8 mouse cellular contexts compared by ENCODE assay signal in genomic region chr14:56571310-56572093, GRCm38 (mm10). TPM values are rescaled to one million over a fixed set of nuclear protein-coding genes. Genes with fewer than 3 reads are reported as not detected.
A peak's percentile ranks its signal among the peaks of the same experiment; 100 is the strongest.
DNase-seq lines count a peak whose midpoint lies in the region; ATAC-seq and TF ChIP-seq lines count a peak whose summit lies in the region.

No protein-coding gene starts in this region.

- peak; percentile 89 for DNase-seq in MEL-GATA-1-ER (ENCODE audit: extremely low read depth, low read depth)
- DNase-seq in cerebellum, adult 8-10 months, result peak; percentile 94
- DNase-seq in forelimb bud, embryonic 11.5 days (ENCODE audit: low read depth, low spot score), result peak; percentile 97
- peak; percentile 98 for DNase-seq in hindbrain, embryonic 10.5 days (ENCODE audit: low spot score)
- peak; percentile 97 for DNase-seq in layer of hippocampus, adult 9-11 months
- DNase-seq in lung, postnatal 0 days (ENCODE audit: low spot score), result peak; percentile 98
- DNase-seq in ovary, postnatal 14 days (ENCODE audit: low spot score), result peak; percentile 88
- peak; percentile 95 for DNase-seq in thymus, postnatal 14 days

- peak overlapping the region; percentile 87 for H3K4me2 ChIP-seq in lung, postnatal 0 days (replicated peaks; ENCODE audit: low read depth, low read length)

- H3K36me3 ChIP-seq in hindbrain, embryonic 10.5 days, result peaks cover 4% of the 10 kb centered on the region
- no peaks in the 10 kb centered on the region for H3K36me3 ChIP-seq in lung, postnatal 0 days (ENCODE audit: insufficient read depth, low read length)

- H3K9me3 ChIP-seq in hindbrain, embryonic 10.5 days, result no peaks in the 10 kb centered on the region
- no peaks in the 10 kb centered on the region for H3K9me3 ChIP-seq in lung, postnatal 0 days (ENCODE audit: low read length)

- H3K4me1 ChIP-seq in hindbrain, embryonic 10.5 days (replicated peaks), result peaks cover 30% of the 10 kb centered on the region
- H3K4me1 ChIP-seq in lung, postnatal 0 days (ENCODE audit: insufficient read depth, low read depth, low read length), result peaks cover 4% of the 10 kb centered on the region; the same call in 1 of the 2 replicates

- no peak for TF ChIP-seq CTCF in lung, postnatal 0 days (IDR thresholded peaks at IDR 0.05)

- peak overlapping the region; percentile 91 for H3K27ac ChIP-seq in hindbrain, embryonic 10.5 days
- H3K27ac ChIP-seq in lung, postnatal 0 days (ENCODE audit: low read length), result peak overlapping the region; percentile 51; the same call in 1 of the 2 replicates

- peak overlapping the region; percentile 81 for H3K4me3 ChIP-seq in hindbrain, embryonic 10.5 days
- peak overlapping the region; percentile 73 for H3K4me3 ChIP-seq in lung, postnatal 0 days (ENCODE audit: low read depth, low read length)

- TF ChIP-seq EP300 in lung, postnatal 0 days (IDR thresholded peaks at IDR 0.05), result no peak

- no peaks in the 10 kb centered on the region for H3K27me3 ChIP-seq in hindbrain, embryonic 10.5 days (ENCODE audit: insufficient read depth, poor library complexity, severe bottlenecking)
- no peaks in the 10 kb centered on the region for H3K27me3 ChIP-seq in lung, postnatal 0 days (replicated peaks; ENCODE audit: insufficient read depth, low read length)

- WGBS in hindbrain, embryonic 10.5 days, result under 1% methylated on average over 59 of the region's 59 CpGs
- under 1% methylated on average over 48 of the region's 59 CpGs for WGBS in lung, postnatal 0 days

- peak overlapping the region; percentile 43; the same call in 1 of the 2 replicates for H3K9ac ChIP-seq in lung, postnatal 0 days (replicated peaks; ENCODE audit: low read depth)

- peak; percentile 98 for ATAC-seq in lung, postnatal 0 days

RNA-seq across cellular contexts. Expression of gene Cenpj, which starts 3.7 kb away (rescaled TPM):
- polyA plus RNA-seq in hindbrain, embryonic 10.5 days (2016; fragmentation: Nextera tagmentation; extraction: Ambion mirVana), result 11.8 and 19.0 TPM in 2 replicates
- 3.2 and 3.6 TPM in 2 replicates for polyA plus RNA-seq in lung, postnatal 0 days (2015; fragmentation: Nextera tagmentation; extraction: Ambion mirVana)

RNA-seq across cellular contexts. Expression of gene Parp4, which starts 3.9 kb away (rescaled TPM):
- polyA plus RNA-seq in hindbrain, embryonic 10.5 days (2016; fragmentation: Nextera tagmentation; extraction: Ambion mirVana), result 1.7 and 2.0 TPM in 2 replicates
- 10.6 and 13.1 TPM in 2 replicates for polyA plus RNA-seq in lung, postnatal 0 days (2015; fragmentation: Nextera tagmentation; extraction: Ambion mirVana)

Comparison
In these comparisons a context has a peak if more than half of its experiments do, and no peak if none do; other contexts are left out.
1. Peak in every context shown above with its lines: DNase-seq, ATAC-seq, H3K4me3 ChIP-seq and H3K27ac ChIP-seq.